Mouse (Mus musculus) olfactory bulb, adult 2 months (tissue): Measurements from ENCODE around the gene Pcsk2. TPM values are rescaled to one million over a fixed set of nuclear protein-coding genes. Genes with fewer than 3 reads are reported as not detected.

Experiments used
- H3K27ac ChIP-seq: fragments of 200-500 bp; 2 replicates; pipeline ENCODE4 v1.5.1; 2012; ENCODE audit warnings: low read depth, low read length; ENCODE audit not compliant: insufficient read depth
- H3K4me1 ChIP-seq: fragments of 200-500 bp; 2 replicates; pipeline ENCODE4 v1.6.1; 2012; ENCODE audit warnings: low read length; ENCODE audit not compliant: control insufficient read depth, insufficient read depth
- H3K4me3 ChIP-seq: fragments of 200-500 bp; 2 replicates; pipeline ENCODE4 v1.5.1; 2012; ENCODE audit warnings: mild to moderate bottlenecking, low read depth, low read length, moderate library complexity; ENCODE audit not compliant: insufficient read depth
- CTCF ChIP-seq: fragments of 200-500 bp; IDR thresholded peaks from 2 replicates; pipeline ENCODE4 v1.5.1; 2012; ENCODE audit warnings: low read depth, mild to moderate bottlenecking, low read length, moderate library complexity; ENCODE audit not compliant: insufficient read depth
- POLR2A ChIP-seq: fragments of 200-500 bp; IDR thresholded peaks from 2 replicates; pipeline ENCODE4 v1.6.1; 2012; ENCODE audit warnings: mild to moderate bottlenecking, low read depth, low read length, moderate library complexity; ENCODE audit not compliant: insufficient read depth
- WGBS: fragments of 180-500 bp; shearing (Covaris S2); methylation state at CpG from one replicate; pipeline ENCODE4 v1.1.7; 2018; 5-methylcytosine and 5-hydroxymethylcytosine counted together
- polyA plus RNA-seq: library from polyadenylated mRNA; stranded (reverse); fragments of >200 nt; gene quantifications from 2 replicates; pipeline ENCODE4 v1.2.4, GENCODE M21; 2012; ENCODE audit warnings: low replicate concordance; ENCODE audit not compliant: missing spikeins, insufficient read depth, insufficient read length

Pcsk2 gene
- polyA plus RNA-seq, 1 experiment: not detected

GRCm38 (mm10) chr2:143709979-143710378 lies 164.0 kb downstream of the Pcsk2 start:
- H3K4me1 ChIP-seq: 0 out of 2 replicates have a peak, but pooled peaks cover 2% of the 10 kb centered on the region
- TF ChIP-seq CTCF: no peak
- no peak for TF ChIP-seq POLR2A
- WGBS: 40% methylated on average over 2 of the region's 2 CpGs
- no peak overlapping the region for H3K4me3 ChIP-seq
- 0 out of 2 replicates have a peak overlapping the region, but pooled peaks have one; percentile 37 for H3K27ac ChIP-seq

- H3K4me3 ChIP-seq: no peak overlapping the region
- no peak overlapping the region for H3K27ac ChIP-seq
- TF ChIP-seq POLR2A (no peak), CTCF (no peak)
- 90% methylated on average over 4 of the region's 4 CpGs for WGBS
- H3K4me1 ChIP-seq: 0 out of 2 replicates have a peak, but pooled peaks cover 2% of the 10 kb centered on the region
These were observed 165.9 kb downstream of the Pcsk2 start for GRCm38 (mm10) chr2:143711886-143712285.

- Histone ChIP-seq H3K4me1 (0 out of 2 replicates have a peak, but pooled peaks cover 2% of the 10 kb centered on the region), H3K27ac (no peak overlapping the region), H3K4me3 (no peak overlapping the region)
- no peak for TF ChIP-seq CTCF
- TF ChIP-seq POLR2A: no peak
- WGBS: 46% methylated on average over 3 of the region's 3 CpGs
These were observed 166.9 kb downstream of the Pcsk2 start for GRCm38 (mm10) chr2:143712901-143713300.

GRCm38 (mm10) chr2:143713902-143714301 lies 167.9 kb downstream of the Pcsk2 start:
- 93% methylated on average over 4 of the region's 4 CpGs for WGBS
- TF ChIP-seq POLR2A (no peak), CTCF (no peak)
- H3K4me3 ChIP-seq: no peak overlapping the region
- H3K27ac ChIP-seq: no peak overlapping the region
- 0 out of 2 replicates have a peak, but pooled peaks cover 2% of the 10 kb centered on the region for H3K4me1 ChIP-seq

GRCm38 (mm10) chr2:143715110-143715509 lies 169.2 kb downstream of the Pcsk2 start:
- WGBS: 76% methylated on average over 4 of the region's 4 CpGs
- TF ChIP-seq POLR2A (no peak), CTCF (no peak)
- Histone ChIP-seq H3K27ac (no peak overlapping the region), H3K4me3 (no peak overlapping the region), H3K4me1 (0 out of 2 replicates have a peak, but pooled peaks cover 2% of the 10 kb centered on the region)

- Histone ChIP-seq H3K4me3 (no peak overlapping the region), H3K27ac (no peak overlapping the region), H3K4me1 (no peaks in the 10 kb centered on the region)
- TF ChIP-seq POLR2A (no peak), CTCF (no peak)
- WGBS: 16% methylated on average over 4 of the region's 4 CpGs
These were observed 177.3 kb downstream of the Pcsk2 start for GRCm38 (mm10) chr2:143723231-143723630.

- Histone ChIP-seq H3K4me1 (no peaks in the 10 kb centered on the region), H3K4me3 (no peak overlapping the region), H3K27ac (no peak overlapping the region)
- TF ChIP-seq POLR2A (no peak), CTCF (no peak)
- WGBS: 87% methylated on average over 4 of the region's 4 CpGs
These were observed 178.1 kb downstream of the Pcsk2 start for GRCm38 (mm10) chr2:143724101-143724500.

- WGBS: 82% methylated on average over 8 of the region's 8 CpGs
- no peaks in the 10 kb centered on the region for H3K4me1 ChIP-seq
- TF ChIP-seq CTCF: no peak
- no peak for TF ChIP-seq POLR2A
- no peak overlapping the region for H3K27ac ChIP-seq
- H3K4me3 ChIP-seq: no peak overlapping the region
These were observed 178.8 kb downstream of the Pcsk2 start for GRCm38 (mm10) chr2:143724720-143725119.

- Histone ChIP-seq H3K27ac (no peak overlapping the region), H3K4me3 (no peak overlapping the region), H3K4me1 (no peaks in the 10 kb centered on the region)
- WGBS: 88% methylated on average over 10 of the region's 10 CpGs
- TF ChIP-seq CTCF (no peak), POLR2A (no peak)
These were observed 186.5 kb downstream of the Pcsk2 start for GRCm38 (mm10) chr2:143732501-143732900.

- WGBS: 95% methylated on average over 3 of the region's 3 CpGs
These were observed 189.5 kb downstream of the Pcsk2 start for GRCm38 (mm10) chr2:143735442-143735841.

More at GRCm38 (mm10) chr2:143735442-143735841, 189.5 kb downstream of the Pcsk2 start:
- no peaks in the 10 kb centered on the region for H3K4me1 ChIP-seq
- TF ChIP-seq CTCF (no peak), POLR2A (no peak)
- H3K27ac ChIP-seq: no peak overlapping the region
- H3K4me3 ChIP-seq: no peak overlapping the region
